Mouse (Mus musculus) embryonic stem cell, embryonic (primary cell): ENCODE data around the gene Nsun5.

Experiments used
- CTCF ChIA-PET, 4 experiments: fragments of 300-600 bp in 2 of 4; fragments of 350-600 bp in 2 of 4; sonication (Branson Sonifier 250); formaldehyde crosslinking; loops; one replicate each; lab custom pipeline; 2022; ENCODE audit warnings: inconsistent platforms in 2 of 4; lab: Charles Lee
- POLR2A ChIA-PET, 4 experiments: fragments of 300-600 bp in 2 of 4; fragments of 350-600 bp in 2 of 4; sonication (Branson Sonifier 250); formaldehyde crosslinking; loops; one replicate each; lab custom pipeline; 2022; ENCODE audit warnings: antibody characterized with exemption in 4 of 4, inconsistent platforms in 1 of 4; lab: Charles Lee

The Nsun5 gene

GRCm38 (mm10) chr5:135359772-135360171 lies 10.0 kb upstream of the Nsun5 start:
- ChIA-PET CTCF (interaction anchor here in 1 of 4 experiments (0.7 kb wide), 1 partner anchor 154 kb away, joined by 3 read pairs; no protein-coding TSS in a partner anchor), POLR2A (interaction anchor here in 2 of 4 experiments (0.6 to 1.0 kb wide), 2 partner anchors 11 to 35 kb away, joined by 3 read pairs; partner anchors contain the start of gene Nsun5 (in 1 of the 2))

- CTCF ChIA-PET, result interaction anchor here in 2 of 4 experiments (1.1 to 1.6 kb wide), 3 partner anchors 16 to 112 kb away, joined by 3 to 5 read pairs (median 3); partner anchors contain the start of gene Fzd9 (in 1 of the 2)
- POLR2A ChIA-PET, result no interaction called here
Observed at GRCm38 (mm10) chr5:135362572-135362971, 7.2 kb upstream of the Nsun5 start.

GRCm38 (mm10) chr5:135363540-135363939 lies 6.2 kb upstream of the Nsun5 start:
- ChIA-PET CTCF (interaction anchor here (0.6 to 2.0 kb wide), 29 partner anchors 8 to 1729 kb away, joined by 3 to 13 read pairs (median 3); partner anchors contain the start of genes Trim50 (in 3 of the 4) and Fzd9 (in 1 of the 4)), POLR2A (interaction anchor here in 3 of 4 experiments (0.7 to 1.6 kb wide), 7 partner anchors 9 to 267 kb away, joined by 3 to 6 read pairs (median 3); partner anchors contain the start of gene Trim50 (in 1 of the 3))

- CTCF ChIA-PET, result no interaction called here
- POLR2A ChIA-PET, result no interaction called here
Observed at GRCm38 (mm10) chr5:135367841-135368240, 1.9 kb upstream of the Nsun5 start.

- ChIA-PET CTCF (interaction anchor here in 1 of 4 experiments (0.6 kb wide), 1 partner anchor 1234 kb away, joined by 3 read pairs; no protein-coding TSS in a partner anchor), POLR2A (no interaction called here)
Observed at GRCm38 (mm10) chr5:135368312-135368711, 1.4 kb upstream of the Nsun5 start.

- ChIA-PET CTCF (interaction anchor here in 1 of 4 experiments (0.7 kb wide), 1 partner anchor 110 kb away, joined by 3 read pairs; no protein-coding TSS in a partner anchor), POLR2A (interaction anchor here in 1 of 4 experiments (1.8 kb wide), 1 partner anchor 24 kb away, joined by 4 read pairs; the partner anchor contains the start of gene Pom121)
Observed at GRCm38 (mm10) chr5:135369196-135369595, 557 bp upstream of the Nsun5 start.

GRCm38 (mm10) chr5:135371195-135371594 lies 1.4 kb downstream of the Nsun5 start:
- ChIA-PET POLR2A (interaction anchor here in 2 of 4 experiments (0.9 to 2.2 kb wide), 7 partner anchors 10 to 39 kb away, joined by 3 to 10 read pairs (median 3); partner anchors contain the start of genes Pom121 (in 1 of the 2) and Trim50 (in 1 of the 2)), CTCF (no interaction called here)

GRCm38 (mm10) chr5:135373601-135374000 lies 3.8 kb downstream of the Nsun5 start:
- POLR2A ChIA-PET, result interaction anchor here in 1 of 4 experiments (0.8 to 1.0 kb wide), 2 partner anchors 21 to 146 kb away, joined by 3 to 4 read pairs; no protein-coding TSS in a partner anchor
- CTCF ChIA-PET, result interaction anchor here in 2 of 4 experiments (0.5 to 1.6 kb wide), 3 partner anchors 10 to 335 kb away, joined by 3 to 10 read pairs (median 6); no protein-coding TSS in a partner anchor

- POLR2A ChIA-PET, result interaction anchor here in 2 of 4 experiments (0.9 to 1.7 kb wide), 3 partner anchors 15 to 403 kb away, joined by 3 to 6 read pairs (median 3); partner anchors contain the start of genes Mdh2 (in 1 of the 2), Pom121 (in 1 of the 2) and Styxl1 (in 1 of the 2)
- CTCF ChIA-PET, result no interaction called here
Observed at GRCm38 (mm10) chr5:135375167-135375566, 5.4 kb downstream of the Nsun5 start.

- ChIA-PET CTCF (interaction anchor here in 2 of 4 experiments (0.5 to 0.9 kb wide), 2 partner anchors 11 to 354 kb away, joined by 3 to 5 read pairs; no protein-coding TSS in a partner anchor), POLR2A (interaction anchor here in 2 of 4 experiments (0.6 to 1.2 kb wide), 5 partner anchors 14 to 560 kb away, joined by 3 read pairs; no protein-coding TSS in a partner anchor)
Observed at GRCm38 (mm10) chr5:135376341-135376740, 6.6 kb downstream of the Nsun5 start.

- POLR2A ChIA-PET, result interaction anchor here in 3 of 4 experiments (1.3 to 3.1 kb wide), 4 partner anchors 10 to 17 kb away, joined by 3 to 10 read pairs (median 7); partner anchors contain the start of gene Nsun5 (in 1 of the 3)
- CTCF ChIA-PET, result interaction anchor here in 1 of 4 experiments (1.2 kb wide), 1 partner anchor 14 kb away, joined by 3 read pairs; no protein-coding TSS in a partner anchor
Observed at GRCm38 (mm10) chr5:135380681-135381080, 10.9 kb downstream of the Nsun5 start.

GRCm38 (mm10) chr5:135381356-135381925 lies 11.7 kb downstream of the Nsun5 start:
- POLR2A ChIA-PET, result interaction anchor here in 3 of 4 experiments (0.6 to 3.1 kb wide), 5 partner anchors 10 to 345 kb away, joined by 3 to 10 read pairs (median 6); partner anchors contain the start of gene Nsun5 (in 1 of the 3)

GRCm38 (mm10) chr5:135382746-135383145 lies 13.0 kb downstream of the Nsun5 start:
- POLR2A ChIA-PET, result interaction anchor here in 2 of 4 experiments (1.3 to 3.1 kb wide), 4 partner anchors 11 to 12 kb away, joined by 4 to 17 read pairs (median 9); partner anchors contain the start of genes Pom121 (in 2 of the 2) and Nsun5 (in 1 of the 2)
- CTCF ChIA-PET, result interaction anchor here in 2 of 4 experiments (0.9 to 1.1 kb wide), 2 partner anchors 10 to 118 kb away, joined by 3 read pairs; no protein-coding TSS in a partner anchor

More at GRCm38 (mm10) chr5:135381356-135381925, 11.7 kb downstream of the Nsun5 start:
- CTCF ChIA-PET, result interaction anchor here in 3 of 4 experiments (0.6 to 1.2 kb wide), 4 partner anchors 15 to 731 kb away, joined by 3 to 4 read pairs (median 4); no protein-coding TSS in a partner anchor

GRCm38 (mm10) chr5:135383771-135384170 lies 14.0 kb downstream of the Nsun5 start:
- ChIA-PET POLR2A (interaction anchor here in 3 of 4 experiments (0.5 to 2.8 kb wide), 9 partner anchors 10 to 149 kb away, joined by 3 to 17 read pairs (median 4); partner anchors contain the start of gene Pom121 (in 2 of the 3)), CTCF (interaction anchor here in 2 of 4 experiments (0.6 to 1.3 kb wide), 5 partner anchors 11 to 719 kb away, joined by 3 to 4 read pairs (median 3); no protein-coding TSS in a partner anchor)

GRCm38 (mm10) chr5:135394004-135394823 lies 24.5 kb downstream of the Nsun5 start, which contains the start of gene Pom121:
Pom121 (minus strand) TSS chr5:135394546.
- ChIA-PET POLR2A (interaction anchor here in 3 of 4 experiments (0.6 to 3.0 kb wide), 10 partner anchors 10 to 384 kb away, joined by 3 to 17 read pairs (median 4); partner anchors contain the start of genes Mdh2 (in 1 of the 3), Nsun5 (in 1 of the 3) and Styxl1 (in 1 of the 3)), CTCF (interaction anchor here in 1 of 4 experiments (1.2 to 1.6 kb wide), 2 partner anchors 237 to 487 kb away, joined by 3 to 6 read pairs; no protein-coding TSS in a partner anchor)

GRCm38 (mm10) chr5:135395826-135396225 lies 26.1 kb downstream of the Nsun5 start:
- ChIA-PET CTCF (interaction anchor here in 3 of 4 experiments (0.7 to 1.2 kb wide), 5 partner anchors 8 to 212 kb away, joined by 3 to 29 read pairs (median 4); no protein-coding TSS in a partner anchor), POLR2A (interaction anchor here in 2 of 4 experiments (0.6 to 1.6 kb wide), 8 partner anchors 8 to 462 kb away, joined by 3 to 5 read pairs (median 4); no protein-coding TSS in a partner anchor)
